Mouse (Mus musculus): Measurements from ENCODE around the gene Ywhaq. TPM values are rescaled to one million over a fixed set of nuclear protein-coding genes. Genes with fewer than 3 reads are reported as not detected.

The Ywhaq gene
- polyA plus RNA-seq (2014; fragmentation: Illumina TruSeq; extraction: RNeasy Lipid Tissue Mini Kit (QIAGEN cat#74804); ENCODE audit: low read depth, low replicate concordance): 415 TPM

DNA sequence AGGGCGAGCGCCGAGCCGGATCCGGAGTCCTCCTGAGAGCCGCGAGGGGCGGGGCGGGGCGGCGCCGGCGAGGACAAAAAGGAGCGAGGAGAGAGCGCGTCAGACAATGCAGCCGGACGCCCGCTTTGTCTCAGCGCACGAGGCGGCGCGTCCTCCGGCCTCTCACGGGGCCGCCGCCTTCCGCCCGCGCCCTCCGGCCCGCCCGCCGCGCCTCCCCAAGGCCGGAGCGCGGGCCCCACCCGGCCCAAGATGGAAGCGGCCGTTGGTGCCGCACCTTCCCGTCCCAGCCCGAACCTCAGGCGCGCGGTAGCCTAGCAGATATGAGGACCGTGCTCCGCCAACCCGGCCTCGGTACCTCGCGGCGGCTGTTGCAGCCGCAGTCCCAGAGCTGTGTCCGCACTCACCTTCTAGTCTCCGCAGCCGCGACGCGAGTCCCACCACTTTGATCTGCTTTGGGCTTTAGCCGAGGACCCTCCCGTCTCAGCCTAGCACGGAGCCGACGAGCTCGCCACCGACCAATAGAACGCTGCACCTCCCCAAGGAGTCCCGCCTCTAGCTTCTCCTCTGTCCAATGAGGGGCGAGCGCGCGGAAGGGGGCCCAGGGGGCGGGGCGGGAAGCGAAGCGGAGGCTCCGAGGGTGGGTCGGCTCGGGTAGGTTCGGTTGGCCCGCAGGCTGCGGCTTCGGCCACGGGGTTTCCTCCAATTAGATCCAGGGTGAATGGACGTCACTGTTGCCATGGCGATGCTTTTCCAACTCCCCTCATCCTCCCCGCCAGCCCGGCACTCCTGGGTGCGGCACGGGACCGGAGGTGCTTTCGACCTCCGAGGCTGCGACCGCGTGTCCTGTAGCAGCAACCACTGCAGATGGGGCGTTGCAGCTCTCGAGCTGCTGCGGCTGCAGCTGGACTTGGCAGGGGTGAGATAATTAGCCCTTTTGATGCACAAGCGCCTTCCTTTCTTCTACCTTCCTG lies at the start of gene Ywhaq:
Ywhaq (minus strand) TSS at position 538 of the 971 bp plus-strand sequence.

DNA sequence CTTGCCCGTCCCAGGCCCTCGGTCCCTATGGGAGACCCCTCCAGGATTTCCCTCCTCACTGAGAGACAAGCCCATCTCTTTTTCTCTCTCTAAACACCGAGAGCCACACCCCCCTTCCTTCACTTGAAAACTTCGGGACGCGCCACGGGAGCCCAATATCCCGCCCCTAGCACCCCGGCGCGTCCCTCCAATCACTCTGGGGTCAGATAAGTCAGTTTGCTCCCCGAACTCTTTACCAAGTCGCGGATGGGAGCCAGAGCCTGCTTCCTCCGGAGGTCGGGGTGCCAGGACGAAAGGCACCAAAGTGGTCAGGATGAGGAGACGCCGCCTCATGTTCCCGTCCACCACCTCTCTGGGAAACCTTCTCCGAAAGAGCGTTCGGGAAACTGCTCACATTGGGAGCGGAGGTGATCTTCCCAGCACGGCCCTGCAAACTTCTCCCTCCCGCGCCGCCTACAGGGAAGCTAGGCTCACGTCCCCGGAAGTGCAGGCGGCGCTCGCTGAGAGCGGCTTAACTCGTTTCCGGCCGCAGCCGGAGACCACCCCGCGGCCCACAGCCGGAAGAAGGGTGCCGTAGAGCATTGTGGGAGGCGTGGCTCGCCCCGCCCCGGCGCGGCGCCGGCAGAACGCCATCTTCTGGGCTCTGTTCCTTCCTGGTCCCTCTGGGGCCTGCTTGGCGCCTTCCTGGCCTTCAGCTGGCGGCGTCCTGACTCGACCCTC lies 44.2 kb downstream of the Ywhaq start, which contains the start of gene Adam17:
Adam17 (minus strand) TSS at position 533 of the 720 bp plus-strand sequence.

Other genes with a start within 250 kb of the Ywhaq start
- 42.8 TPM for gene Cpsf3, start 132.2 kb downstream of the Ywhaq start, polyA plus RNA-seq (2014; fragmentation: Illumina TruSeq; extraction: RNeasy Lipid Tissue Mini Kit (QIAGEN cat#74804); ENCODE audit: low read depth, low replicate concordance)
- 8.0 TPM for gene Itgb1bp1, start 131.4 kb downstream of the Ywhaq start, polyA plus RNA-seq (2014; fragmentation: Illumina TruSeq; extraction: RNeasy Lipid Tissue Mini Kit (QIAGEN cat#74804); ENCODE audit: low read depth, low replicate concordance)
- 21.6 TPM for gene Iah1, start 101.2 kb downstream of the Ywhaq start, polyA plus RNA-seq (2014; fragmentation: Illumina TruSeq; extraction: RNeasy Lipid Tissue Mini Kit (QIAGEN cat#74804); ENCODE audit: low read depth, low replicate concordance)
- 69.6 TPM for gene Adam17, start 44.0 kb downstream of the Ywhaq start, polyA plus RNA-seq (2014; fragmentation: Illumina TruSeq; extraction: RNeasy Lipid Tissue Mini Kit (QIAGEN cat#74804); ENCODE audit: low read depth, low replicate concordance)

Measured in sigmoid colon, adult 10 weeks (tissue).